Mouse (Mus musculus): ENCODE measurements around the gene Slc19a1. TPM values are rescaled to one million over a fixed set of nuclear protein-coding genes. Genes with fewer than 3 reads are reported as not detected.

Slc19a1 gene
- total and polyA plus RNA-seq, 3 experiments = 40.1 to 59.8 (median 50.2) TPM

- Histone ChIP-seq H3K4me1 (ENCODE audit: control insufficient read depth in 1 of 2, insufficient read depth in 2 of 2) (peaks cover 7 to 23% of the 10 kb centered on the region in 2 experiments), H3K9ac (ENCODE audit: insufficient read depth, low read depth) (peak overlapping the region; percentile 83), H3K36me3 (replicated peaks in 1 of 2; ENCODE audit: control insufficient read depth in 1 of 2, insufficient read depth in 1 of 2, low read length in 1 of 2) (peaks cover 3 to 17% of the 10 kb centered on the region in 2 experiments), H3K4me3 (replicated peaks in 1 of 3; ENCODE audit: low read depth in 2 of 3, low read length in 2 of 3, poor library complexity in 1 of 3) (peak overlapping the region; percentile 66 to 67 (median 66)), H3K79me2 (replicated peaks; ENCODE audit: control insufficient read depth, extremely low read depth, insufficient read depth, poor library complexity, severe bottlenecking) (peaks cover 35% of the 10 kb centered on the region), H3K27ac (ENCODE audit: insufficient read depth, low read depth) (no peak overlapping the region), H3K9me3 (replicated peaks; ENCODE audit: low read length) (no peaks in the 10 kb centered on the region), H3K4me2 (ENCODE audit: insufficient read depth, low read depth, poor library complexity, severe bottlenecking) (peak overlapping the region; percentile 65), H3K27me3 (replicated peaks) (peaks cover 33% of the 10 kb centered on the region)
- in situ Hi-C loops (cut with MboI; ENCODE audit: low pct_ligation_motif_present, low pct_unique_long_range_greater_than_20kb, low sequenced_read_pairs) = no loop called here
- dilution Hi-C loops (cut with MboI; ENCODE audit: extremely low pct_ligation_motif_present, extremely low pct_unique_long_range_greater_than_20kb, low sequenced_read_pairs) = no loop called here
- peak in 1 of 2 experiments; percentile 36; a peak in 2 of 4 replicates for TF ChIP-seq CTCF (conservative IDR thresholded peaks at IDR 0.05 in 1 of 2, IDR thresholded peaks at IDR 0.05 in 1 of 2; ENCODE audit: low read depth in 2 of 2, low read length in 2 of 2)
- TF ChIP-seq TCF12 (IDR thresholded peaks at IDR 0.05; ENCODE audit: low read depth, low read length) = no peak; the same call in none of the 2 replicates
- TF ChIP-seq MEF2A (IDR thresholded peaks at IDR 0.05; ENCODE audit: borderline replicate concordance, low read depth, low read length) = no peak
- TF ChIP-seq POLR2AphosphoS2 (IDR thresholded peaks at IDR 0.05; ENCODE audit: low read depth, low read length) = peak; percentile 84
- TF ChIP-seq SMC3 (IDR thresholded peaks at IDR 0.05; ENCODE audit: low read depth, low read length) = peak; percentile 8; the same call in 1 of the 2 replicates
- TF ChIP-seq UBTF (IDR thresholded peaks at IDR 0.05; ENCODE audit: low read depth, low read length) = no peak
- TF ChIP-seq MYC (IDR thresholded peaks at IDR 0.05; ENCODE audit: low read depth, low read length) = peak; percentile 88; the same call in 1 of the 2 replicates
- peak; percentile 89 for TF ChIP-seq NELFE (IDR thresholded peaks at IDR 0.05; ENCODE audit: low read depth, low read length)
- TF ChIP-seq EP300 (IDR thresholded peaks at IDR 0.05; ENCODE audit: low read length) = no peak
- no peak for TF ChIP-seq ZKSCAN1 (IDR thresholded peaks at IDR 0.05; ENCODE audit: borderline replicate concordance, low read depth, low read length)
- no peak for TF ChIP-seq JUN (IDR thresholded peaks at IDR 0.05; ENCODE audit: insufficient read depth, low read depth, low read length)
- peak; percentile 78; the same call in 1 of the 2 replicates for TF ChIP-seq KAT2A (IDR thresholded peaks at IDR 0.05; ENCODE audit: insufficient replicate concordance, low read length)
- TF ChIP-seq BHLHE40 (IDR thresholded peaks at IDR 0.05; ENCODE audit: low read depth, low read length) = no peak
- no peak for TF ChIP-seq USF1 (IDR thresholded peaks at IDR 0.05; ENCODE audit: low read depth, low read length)
- TF ChIP-seq HCFC1 (IDR thresholded peaks at IDR 0.05; ENCODE audit: low read depth, low read length) = peak; percentile 88
- no peak for TF ChIP-seq PAX5 (IDR thresholded peaks at IDR 0.05; ENCODE audit: low read length)
- peak; percentile 51 for TF ChIP-seq ELF1 (IDR thresholded peaks at IDR 0.05; ENCODE audit: low read depth, low read length)
- no peak; the same call in none of the 2 replicates for TF ChIP-seq MXI1 (IDR thresholded peaks at IDR 0.05; ENCODE audit: low read depth, low read length)
- TF ChIP-seq GABPA (IDR thresholded peaks at IDR 0.05; ENCODE audit: insufficient replicate concordance, low read depth, low read length) = no peak; the same call in 1 of the 2 replicates
- TF ChIP-seq POLR2A (IDR thresholded peaks at IDR 0.05; ENCODE audit: low read depth, low read length) = peak; percentile 90
- TF ChIP-seq NRF1 (IDR thresholded peaks at IDR 0.05; ENCODE audit: low read depth, low read length) = peak; percentile 84
- TF ChIP-seq ZNF384 (IDR thresholded peaks at IDR 0.05; ENCODE audit: low read depth, low read length) = no peak
- TF ChIP-seq USF2 (conservative IDR thresholded peaks at IDR 0.05; ENCODE audit: low read depth, low read length) = no peak
- 0 out of 2 replicates have a peak, but pooled peaks have one; percentile 11 for TF ChIP-seq MAZ (IDR thresholded peaks at IDR 0.05; ENCODE audit: low read depth, low read length)
- no peak for TF ChIP-seq MAFK (IDR thresholded peaks at IDR 0.05; ENCODE audit: insufficient replicate concordance, low read length)
- TF ChIP-seq JUND (conservative IDR thresholded peaks at IDR 0.05; ENCODE audit: low read depth, low read length) = no peak
- 0 out of 2 replicates have a peak, but pooled peaks have one; percentile 56 for TF ChIP-seq TBP (conservative IDR thresholded peaks at IDR 0.05; ENCODE audit: low read depth, low read length)
- no peak for TF ChIP-seq ZC3H11A (IDR thresholded peaks at IDR 0.05; ENCODE audit: low read depth, low read length)
- TF ChIP-seq E2F4 (IDR thresholded peaks at IDR 0.05; ENCODE audit: insufficient replicate concordance, low read depth, low read length) = no peak
- TF ChIP-seq CHD1 (IDR thresholded peaks at IDR 0.05; ENCODE audit: low read depth, low read length) = no peak
- no peak for TF ChIP-seq CHD2 (IDR thresholded peaks at IDR 0.05; ENCODE audit: low read length)
- TF ChIP-seq RAD21 (IDR thresholded peaks at IDR 0.05; ENCODE audit: low read depth, low read length) = no peak; the same call in 1 of the 2 replicates
- TF ChIP-seq SIN3A (IDR thresholded peaks at IDR 0.05; ENCODE audit: low read length) = peak; percentile 89
- peak; percentile 7; the same call in 1 of the 2 replicates for TF ChIP-seq IRF4 (IDR thresholded peaks at IDR 0.05; ENCODE audit: low read depth, low read length)
- TF ChIP-seq MAX (IDR thresholded peaks at IDR 0.05; ENCODE audit: low read length) = peak; percentile 90
- no peak for TF ChIP-seq RCOR1 (conservative IDR thresholded peaks at IDR 0.05; ENCODE audit: low read depth, low read length)
- peak; percentile 70; the same call in 1 of the 2 replicates for TF ChIP-seq ZMIZ1 (IDR thresholded peaks at IDR 0.05; ENCODE audit: low read depth, low read length)
- TF ChIP-seq ETS1 (conservative IDR thresholded peaks at IDR 0.05; ENCODE audit: low read depth, low read length) = no peak
- DNase-seq (ENCODE audit: extremely low read depth) = peak; percentile 93
Measured at GRCm38 (mm10) chr10:77032591-77033322, 716 bp downstream of the Slc19a1 start.

All from CH12.LX (cell line).